Mouse (Mus musculus) cortical plate, adult 2 months (tissue): ENCODE results near the gene Rragc. TPM values are rescaled to one million over a fixed set of nuclear protein-coding genes. Genes with fewer than 3 reads are reported as not detected.

Experiments used
- H3K27ac ChIP-seq: fragments of 200-500 bp; 2 replicates; pipeline ENCODE4 v1.5.1; 2012; ENCODE audit warnings: low read length, control low read depth, inconsistent platforms; ENCODE audit not compliant: insufficient read depth
- H3K4me1 ChIP-seq: fragments of 200-500 bp; 2 replicates; pipeline ENCODE4 v1.6.1; 2011; ENCODE audit warnings: low read length; ENCODE audit not compliant: control insufficient read depth, insufficient read depth
- H3K4me3 ChIP-seq: fragments of 200-500 bp; 2 replicates; pipeline ENCODE4 v1.5.1; 2011; ENCODE audit warnings: mild to moderate bottlenecking, low read length, control low read depth; ENCODE audit not compliant: insufficient read depth
- CTCF ChIP-seq: fragments of 200-500 bp; IDR thresholded peaks from 2 replicates; pipeline ENCODE4 v1.5.1; 2011; ENCODE audit warnings: mild to moderate bottlenecking, control low read depth, low read length; ENCODE audit not compliant: insufficient read depth; ENCODE audit errors: extremely low read depth
- POLR2A ChIP-seq: fragments of 200-500 bp; IDR thresholded peaks from 2 replicates; pipeline ENCODE4 v1.6.1; 2011; ENCODE audit warnings: mild to moderate bottlenecking, low read length, control low read depth; ENCODE audit not compliant: insufficient read depth; ENCODE audit errors: extremely low read depth
- polyA plus RNA-seq: library from polyadenylated mRNA; depleted of rRNA; stranded (reverse); fragments of >200 nt; gene quantifications from 2 replicates; pipeline ENCODE4 v1.2.3, GENCODE M21; 2012; rRNA removed

The Rragc gene
- polyA plus RNA-seq, 1 experiment, result 73.0 TPM

DNA sequence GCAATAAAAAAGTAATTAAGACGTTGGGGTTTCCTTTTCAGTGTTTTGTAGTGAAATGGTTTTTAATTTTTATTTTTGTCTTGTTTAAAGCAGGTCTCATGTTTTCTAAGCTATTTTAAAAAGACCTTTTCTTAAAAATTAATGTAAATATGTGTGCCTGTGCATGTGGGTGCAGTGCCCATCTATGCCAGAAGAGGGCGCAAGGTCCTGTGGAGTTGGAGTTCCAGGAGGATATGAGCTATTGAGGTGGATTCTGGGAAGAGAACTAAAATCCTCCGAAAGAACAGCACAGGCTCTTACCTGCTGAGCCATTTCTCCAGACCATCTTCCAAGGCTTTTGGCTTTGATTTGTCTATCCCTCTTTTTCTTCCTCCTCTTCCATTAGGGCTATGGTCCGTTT is 53.8 kb downstream of the Rragc start:
- no peak for TF ChIP-seq POLR2A
- peak; percentile 41 for TF ChIP-seq CTCF
- no peaks in the 10 kb centered on the region for H3K4me1 ChIP-seq
- H3K27ac ChIP-seq, result no peak overlapping the region
- H3K4me3 ChIP-seq, result no peak overlapping the region

DNA sequence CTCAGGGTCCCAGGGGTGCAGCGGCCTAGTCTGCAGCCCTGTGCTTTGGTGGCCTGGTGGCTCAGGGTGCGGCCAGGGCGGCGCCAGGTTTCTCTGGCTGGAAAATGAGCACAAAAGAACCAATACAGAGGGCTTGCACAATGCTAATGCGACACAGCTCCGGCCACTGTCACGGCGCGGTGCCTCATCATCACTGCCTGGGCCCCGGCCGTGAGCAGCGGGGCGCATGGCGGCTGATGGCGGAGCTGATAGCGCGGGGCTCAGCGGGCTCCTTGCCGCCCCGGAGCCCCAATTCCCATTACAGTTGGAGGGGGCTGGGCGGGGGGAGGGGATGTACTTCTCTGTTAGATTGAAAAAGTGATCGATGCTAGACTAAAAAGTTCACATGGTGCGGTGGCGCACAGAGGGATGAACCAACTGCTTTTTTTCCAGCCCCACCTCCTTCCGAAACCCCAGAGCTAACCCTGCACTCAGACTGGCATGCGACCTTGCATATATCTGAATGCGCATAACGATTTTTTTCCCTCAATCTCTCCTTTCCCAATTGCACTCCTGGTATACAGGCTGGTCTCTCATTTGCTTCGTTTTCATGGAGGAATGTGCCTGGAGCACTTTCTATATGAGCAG is 55.3 kb downstream of the Rragc start:
- no peaks in the 10 kb centered on the region for H3K4me1 ChIP-seq
- TF ChIP-seq POLR2A (no peak), CTCF (no peak)
- H3K27ac ChIP-seq, result no peak overlapping the region
- H3K4me3 ChIP-seq, result no peak overlapping the region

DNA sequence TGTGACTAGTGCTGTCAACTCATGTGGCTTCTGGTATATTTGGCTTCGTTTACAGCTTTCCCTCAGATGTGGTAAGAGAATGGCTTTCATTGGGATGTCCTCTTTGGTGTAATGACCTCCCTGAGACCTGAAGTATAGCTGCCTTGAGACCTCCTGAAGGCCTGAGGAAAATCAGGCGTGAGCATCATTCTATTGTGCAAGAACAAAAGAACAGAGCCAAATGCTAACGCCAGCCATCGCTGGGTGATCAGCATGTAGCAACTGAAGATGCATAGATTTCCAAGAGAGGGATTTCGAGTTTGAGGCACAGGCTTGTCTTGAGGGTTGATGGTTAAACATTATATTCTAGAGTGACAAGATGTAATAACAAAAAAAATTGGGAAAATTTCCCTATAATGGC is 64.9 kb downstream of the Rragc start:
- H3K27ac ChIP-seq, result no peak overlapping the region
- H3K4me3 ChIP-seq, result no peak overlapping the region
- no peaks in the 10 kb centered on the region for H3K4me1 ChIP-seq
- TF ChIP-seq CTCF, result no peak
- TF ChIP-seq POLR2A, result no peak

Other genes starting within 250 kb of the Rragc start
- 137 and 141 TPM in 2 replicates for gene Macf1, start 233.1 kb upstream of the Rragc start, polyA plus RNA-seq
- gene Ndufs5, start 199.2 kb upstream of the Rragc start, polyA plus RNA-seq, result 460 and 497 TPM in 2 replicates
- gene Akirin1, start 167.1 kb upstream of the Rragc start, polyA plus RNA-seq, result 53.0 and 55.7 TPM in 2 replicates
- 1.3 TPM in 2 replicates for gene Rhbdl2, start 129.6 kb upstream of the Rragc start, polyA plus RNA-seq
- not detected in 2 replicates for gene 4933427I04Rik, start 57.8 kb upstream of the Rragc start, polyA plus RNA-seq
- gene Mycbp, start 12.6 kb upstream of the Rragc start, polyA plus RNA-seq, result 10.5 and 17.1 TPM in 2 replicates
- gene 4930535I16Rik, start 576 bp downstream of the Rragc start, polyA plus RNA-seq, result not detected in 2 replicates